In the genomic region with DNA sequence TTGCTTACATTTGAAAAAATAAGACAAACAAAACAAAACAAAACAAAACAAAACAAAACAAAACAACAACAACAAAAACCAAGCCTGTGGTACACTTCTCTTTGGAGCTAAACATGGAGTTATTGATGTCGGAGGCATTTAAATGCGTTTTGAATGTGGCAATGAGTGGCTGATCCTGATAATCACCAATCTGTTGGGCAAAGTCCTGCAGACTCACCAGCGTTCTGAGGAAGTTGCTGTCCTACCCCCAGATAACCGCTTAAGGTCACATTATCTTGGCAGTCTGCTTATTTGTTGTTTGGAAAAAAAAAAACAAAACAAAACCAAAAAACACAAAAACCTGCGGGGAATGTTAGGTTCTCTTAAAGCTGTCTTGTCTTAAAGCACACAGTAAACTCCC, we compare ENCODE assay signal across 23 mouse cellular contexts.
A peak's percentile ranks its signal among the peaks of the same experiment; 100 is the strongest.
DNase-seq lines count a peak whose midpoint lies in the region; ATAC-seq lines count a peak whose summit lies in the region.
"Had no signal": no experiment of that assay in that cellular context is flagged by ENCODE, and none has a peak within 500 bp of the region (broad histone marks: within the 10 kb centered on the region; RNA-seq: fewer than 3 reads in every experiment).

No protein-coding gene starts in this region.

- no peak for DNase-seq in spleen, postnatal 4 days (ENCODE audit: low spot score in 2 of 2)
- DNase-seq in adrenal gland, postnatal 10 days, result no peak
- DNase-seq in layer of hippocampus, postnatal 36 days, result no peak
- DNase-seq: adrenal gland, postnatal 14 days; cerebellum, adult 9-10 months; gastrocnemius, postnatal 14 days; kidney, adult 18-20 months; lung, adult 18-20 months; lung, postnatal 10 days; thymus, adult 2 months; thymus, postnatal 4 days had no signal

- WGBS in liver, embryonic 12.5 days (ENCODE audit: insufficient replicate concordance), result 12% methylated on average over 5 of the region's 5 CpGs

- H3K36me3 ChIP-seq in megakaryocyte, embryonic 14.5 days (replicated peaks; ENCODE audit: low read length), result no peaks in the 10 kb centered on the region
- H3K36me3 ChIP-seq in liver, embryonic 12.5 days, result no peaks in the 10 kb centered on the region
- H3K36me3 ChIP-seq: embryonic facial prominence, embryonic 15.5 days; limb, embryonic 13.5 days; neural tube, embryonic 15.5 days had no signal

- H3K4me2 ChIP-seq in liver, embryonic 12.5 days, result no peak overlapping the region
- H3K4me2 ChIP-seq: embryonic facial prominence, embryonic 15.5 days; hindbrain, embryonic 14.5 days; limb, embryonic 13.5 days; midbrain, embryonic 11.5 days; neural tube, embryonic 15.5 days had no signal

- no peak for ATAC-seq in megakaryocyte, adult 5-6 weeks (ENCODE audit: poor library complexity, severe bottlenecking)
- peak; percentile 39; the same call in 1 of the 2 replicates for ATAC-seq in common myeloid progenitor, adult 5-6 weeks (replicated peaks; ENCODE audit: low read depth, poor library complexity, severe bottlenecking)
- peak; percentile 77 for ATAC-seq in liver, embryonic 12.5 days
- ATAC-seq: forebrain, embryonic 16.5 days; inflammation-experienced regulatory T-cells, adult 6 months had no signal

- peaks cover 49% of the 10 kb centered on the region for H3K4me1 ChIP-seq in megakaryocyte, embryonic 14.5 days
- H3K4me1 ChIP-seq in liver, embryonic 12.5 days, result peaks cover 27% of the 10 kb centered on the region

- no peak overlapping the region for H3K9ac ChIP-seq in liver, embryonic 12.5 days
- H3K9ac ChIP-seq: embryonic facial prominence, embryonic 15.5 days; hindbrain, embryonic 14.5 days; limb, embryonic 13.5 days; neural tube, embryonic 15.5 days had no signal

- no peak overlapping the region for H3K27ac ChIP-seq in liver, embryonic 12.5 days
- H3K27ac ChIP-seq: embryonic facial prominence, embryonic 15.5 days; hindbrain, embryonic 14.5 days; kidney, postnatal 0 days; limb, embryonic 13.5 days; neural tube, embryonic 15.5 days had no signal

- H3K9me3 ChIP-seq in megakaryocyte, embryonic 14.5 days, result no peaks in the 10 kb centered on the region
- no peaks in the 10 kb centered on the region for H3K9me3 ChIP-seq in liver, embryonic 12.5 days (replicated peaks)
- H3K9me3 ChIP-seq: embryonic facial prominence, embryonic 15.5 days; limb, embryonic 13.5 days; neural tube, embryonic 15.5 days had no signal

- H3K4me3 ChIP-seq in megakaryocyte, embryonic 14.5 days (replicated peaks), result peak overlapping the region; percentile 53
- no peak overlapping the region for H3K4me3 ChIP-seq in liver, embryonic 12.5 days
- H3K4me3 ChIP-seq: embryonic facial prominence, embryonic 15.5 days; limb, embryonic 13.5 days; neural tube, embryonic 15.5 days had no signal

- H3K27me3 ChIP-seq in megakaryocyte, embryonic 14.5 days (replicated peaks), result no peaks in the 10 kb centered on the region
- H3K27me3 ChIP-seq in liver, embryonic 12.5 days (replicated peaks), result no peaks in the 10 kb centered on the region
- H3K27me3 ChIP-seq: embryonic facial prominence, embryonic 15.5 days; limb, embryonic 13.5 days; neural tube, embryonic 15.5 days had no signal
